Mouse (Mus musculus) heart, postnatal 14 days (tissue): ENCODE results near the gene Inhbe. TPM values are rescaled to one million over a fixed set of nuclear protein-coding genes. Genes with fewer than 3 reads are reported as not detected.

ENCODE experiments used
- total RNA-seq, 2 experiments: library from RNA; stranded (reverse); gene quantifications; 2 replicates each; pipeline ENCODE4 v1.2.3; 2021

Gene Inhbe
- total RNA-seq, 2 experiments from 2014 or later = not detected

Other genes starting within 250 kb of the Inhbe start
- gene Os9, start 233.3 kb downstream of the Inhbe start, total RNA-seq = 10 to 100 TPM; 29.3 to 34.8 TPM
- 1 to 10 TPM; 2.9 to 3.8 TPM for gene B4galnt1, start 189.2 kb downstream of the Inhbe start, total RNA-seq
- 10 to 100 TPM; 45.5 to 66.9 TPM for gene Slc26a10, start 173.8 kb downstream of the Inhbe start, total RNA-seq
- gene Arhgef25, start 164.3 kb downstream of the Inhbe start, total RNA-seq = 10 to 100 TPM; 17.0 to 17.9 TPM
- gene Dtx3, start 158.7 kb downstream of the Inhbe start, total RNA-seq = 10 to 100 TPM; 36.1 to 43.4 TPM
- gene Pip4k2c, start 142.8 kb downstream of the Inhbe start, total RNA-seq = 10 to 100 TPM; 22.8 to 23.1 TPM
- gene Kif5a, start 91.1 kb downstream of the Inhbe start, total RNA-seq = under 1 TPM; 0.49 to 0.72 TPM
- 100 to 1,000 TPM; 146 to 151 TPM for gene Dctn2, start 88.0 kb downstream of the Inhbe start, total RNA-seq
- gene Mbd6, start 65.4 kb downstream of the Inhbe start, total RNA-seq = 10 to 100 TPM; 29.9 to 32.0 TPM
- gene Mars, start 42.6 kb downstream of the Inhbe start, total RNA-seq = 10 to 100 TPM; 39.2 to 45.9 TPM
- gene Arhgap9, start 32.4 kb downstream of the Inhbe start, total RNA-seq = 1 to 10 TPM; 3.1 to 4.5 TPM
- 1 to 10 TPM; 1.4 to 2.4 TPM for gene Gli1, start 12.4 kb downstream of the Inhbe start, total RNA-seq
- gene Inhbc, start 16.0 kb upstream of the Inhbe start, total RNA-seq = not detected
- 100 to 1,000 TPM; 115 to 120 TPM for gene R3hdm2, start 25.9 kb upstream of the Inhbe start, total RNA-seq
- gene Stac3, start 147.3 kb upstream of the Inhbe start, total RNA-seq = 1 to 10 TPM in 1 of 2 experiments, under 1 TPM in 1; 0.88 to 2.1 TPM
- 10 to 100 TPM; 38.3 TPM for gene Ndufa4l2, start 160.6 kb upstream of the Inhbe start, total RNA-seq
- 10 to 100 TPM; 38.3 to 39.2 TPM for gene Shmt2, start 168.0 kb upstream of the Inhbe start, total RNA-seq
- 1 to 10 TPM; 1.1 TPM for gene Nxph4, start 180.1 kb upstream of the Inhbe start, total RNA-seq